Mouse (Mus musculus): ENCODE data around the gene Leng8. TPM values are rescaled to one million over a fixed set of nuclear protein-coding genes. Genes with fewer than 3 reads are reported as not detected.
A peak's percentile ranks its signal among the peaks of the same experiment; 100 is the strongest.

Gene Leng8
- polyA plus RNA-seq, 1 experiment from 2014 or later, result 44.4 TPM

DNA sequence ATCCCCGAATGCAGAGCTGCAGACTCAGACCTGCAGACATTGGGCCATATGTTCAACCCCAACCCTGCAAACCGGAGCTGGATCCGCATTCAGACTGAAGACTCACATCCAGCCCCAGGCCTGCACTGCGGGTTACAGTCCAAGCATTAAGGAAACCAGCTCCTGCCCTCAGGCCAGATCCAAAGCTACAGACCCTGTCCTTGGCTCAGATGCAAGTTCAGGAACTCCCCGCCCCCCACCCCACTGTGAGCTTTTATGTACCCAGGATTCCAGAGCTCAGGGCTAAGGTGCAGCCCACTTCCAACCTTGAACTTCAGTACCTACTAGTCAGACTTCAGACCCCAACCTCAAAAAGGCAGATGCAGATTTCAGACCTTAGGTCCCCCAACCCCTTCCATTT is 12.0 kb upstream of the Leng8 start:
- DNase-seq (ENCODE audit: low spot score, missing footprints) (peak; percentile 89), ATAC-seq (ENCODE audit: low FRiP score) (peak; percentile 13; the same call in 1 of the 2 replicates)
- Histone ChIP-seq H3K4me2 (peak overlapping the region; percentile 34), H3K9me3 (ENCODE audit: control insufficient read depth, low read length) (no peaks in the 10 kb centered on the region), H3K4me3 (ENCODE audit: low read depth, low read length) (peak overlapping the region; percentile 1; the same call in 1 of the 2 replicates), H3K4me1 (ENCODE audit: control insufficient read depth, insufficient read depth, low read length) (peaks cover 50% of the 10 kb centered on the region), H3K27me3 (ENCODE audit: control insufficient read depth, insufficient read depth, low read length) (no peaks in the 10 kb centered on the region), H3K36me3 (ENCODE audit: control insufficient read depth, insufficient read depth, low read length) (peaks cover 4% of the 10 kb centered on the region; the same call in 1 of the 2 replicates), H3K9ac (ENCODE audit: low read length) (peak overlapping the region; percentile 49), H3K27ac (ENCODE audit: low read depth, low read length) (peak overlapping the region; percentile 97)
- 7% methylated on average over 5 of the region's 5 CpGs for WGBS

DNA sequence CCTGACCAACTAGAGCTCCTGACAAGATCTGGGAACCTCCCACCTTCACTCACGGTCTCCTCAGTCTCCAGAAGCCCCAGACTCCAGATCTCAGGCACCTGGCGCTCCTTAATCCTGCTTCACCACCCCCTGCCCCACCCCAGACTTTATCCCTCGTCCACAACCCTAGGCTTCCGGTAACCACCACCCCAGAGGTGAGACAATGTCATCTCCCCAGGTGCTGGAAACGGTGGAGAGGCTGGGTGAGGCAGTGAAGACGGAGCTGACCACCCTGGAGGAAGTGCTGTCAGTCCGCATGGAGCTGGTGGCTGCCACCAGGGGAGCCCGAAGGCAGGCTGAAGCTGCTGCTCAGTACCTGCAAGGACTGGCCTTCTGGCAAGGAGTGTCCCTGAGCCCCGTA is 11.5 kb upstream of the Leng8 start:
- ATAC-seq (ENCODE audit: low FRiP score) (no peak), DNase-seq (ENCODE audit: low spot score, missing footprints) (peak; percentile 53)
- peaks cover 46% of the 10 kb centered on the region for H3K4me1 ChIP-seq (ENCODE audit: control insufficient read depth, insufficient read depth, low read length)
- H3K4me3 ChIP-seq (ENCODE audit: low read depth, low read length), result no peak overlapping the region
- peak overlapping the region; percentile 97 for H3K27ac ChIP-seq (ENCODE audit: low read depth, low read length)
- H3K4me2 ChIP-seq, result peak overlapping the region; percentile 34
- WGBS, result 22% methylated on average over 9 of the region's 9 CpGs
- H3K27me3 ChIP-seq (ENCODE audit: control insufficient read depth, insufficient read depth, low read length), result no peaks in the 10 kb centered on the region
- H3K9me3 ChIP-seq (ENCODE audit: control insufficient read depth, low read length), result no peaks in the 10 kb centered on the region
- H3K36me3 ChIP-seq (ENCODE audit: control insufficient read depth, insufficient read depth, low read length), result peaks cover 4% of the 10 kb centered on the region; the same call in 1 of the 2 replicates
- H3K9ac ChIP-seq (ENCODE audit: low read length), result peak overlapping the region; percentile 49

GRCm38 (mm10) chr7:4126992-4127785 is 9.7 kb upstream of the Leng8 start:
- H3K4me1 ChIP-seq (ENCODE audit: control insufficient read depth, insufficient read depth, low read length), result peaks cover 34% of the 10 kb centered on the region
- DNase-seq (ENCODE audit: low spot score, missing footprints) (peak; percentile 61), ATAC-seq (ENCODE audit: low FRiP score) (no peak)
- no peak overlapping the region for H3K9ac ChIP-seq (ENCODE audit: low read length)
- WGBS, result 89% methylated on average over 11 of the region's 11 CpGs
- peaks cover 5% of the 10 kb centered on the region; the same call in 1 of the 2 replicates for H3K36me3 ChIP-seq (ENCODE audit: control insufficient read depth, insufficient read depth, low read length)
- no peak overlapping the region for H3K4me2 ChIP-seq
- no peak overlapping the region for H3K27ac ChIP-seq (ENCODE audit: low read depth, low read length)
- H3K27me3 ChIP-seq (ENCODE audit: control insufficient read depth, insufficient read depth, low read length), result no peaks in the 10 kb centered on the region
- no peaks in the 10 kb centered on the region for H3K9me3 ChIP-seq (ENCODE audit: control insufficient read depth, low read length)
- H3K4me3 ChIP-seq (ENCODE audit: low read depth, low read length), result no peak overlapping the region

DNA sequence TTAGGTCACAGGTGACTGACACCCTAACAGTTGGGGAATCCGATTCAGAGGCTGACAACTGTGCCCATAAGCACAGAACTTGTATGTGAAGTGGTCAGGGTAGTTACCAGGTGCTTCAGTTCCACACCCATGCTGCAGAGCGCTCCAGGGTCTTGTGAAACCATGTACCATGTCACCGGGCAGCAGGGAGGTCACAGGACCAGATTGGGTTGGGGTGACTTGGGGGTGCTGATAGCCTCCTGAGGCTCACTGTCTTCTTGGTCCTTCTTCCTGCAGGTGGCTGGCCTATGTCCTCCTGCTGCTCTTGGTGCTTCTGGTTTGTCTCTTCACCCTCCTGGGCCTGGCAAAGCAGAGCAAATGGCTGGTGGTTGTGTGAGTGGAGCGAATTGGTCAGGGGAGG is 8.9 kb upstream of the Leng8 start:
- peaks cover 27% of the 10 kb centered on the region for H3K4me1 ChIP-seq (ENCODE audit: control insufficient read depth, insufficient read depth, low read length)

DNA sequence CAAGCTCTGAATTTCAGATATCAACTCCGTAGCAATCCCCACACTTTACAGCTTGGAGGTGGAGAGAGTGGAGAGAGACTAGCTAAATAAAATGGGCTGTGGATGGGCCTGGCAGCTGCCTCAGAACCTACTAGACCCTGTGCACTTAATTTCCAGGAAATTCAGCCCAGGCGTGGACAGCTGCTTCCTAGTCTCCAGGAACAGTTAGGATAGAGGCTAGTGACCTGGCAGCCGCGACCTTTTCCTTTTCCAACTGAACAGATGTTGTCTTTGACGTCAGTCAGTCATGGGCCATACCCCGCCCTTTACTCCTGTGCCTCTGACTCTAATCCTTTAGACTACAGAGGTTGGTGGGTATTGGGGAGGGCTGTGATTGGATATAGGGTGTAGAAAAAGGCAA is 8.0 kb upstream of the Leng8 start:
- Histone ChIP-seq H3K27ac (ENCODE audit: low read depth, low read length) (no peak overlapping the region), H3K9ac (ENCODE audit: low read length) (no peak overlapping the region), H3K4me2 (no peak overlapping the region), H3K36me3 (ENCODE audit: control insufficient read depth, insufficient read depth, low read length) (peaks cover 9% of the 10 kb centered on the region), H3K4me1 (ENCODE audit: control insufficient read depth, insufficient read depth, low read length) (peaks cover 17% of the 10 kb centered on the region), H3K27me3 (ENCODE audit: control insufficient read depth, insufficient read depth, low read length) (no peaks in the 10 kb centered on the region), H3K9me3 (ENCODE audit: control insufficient read depth, low read length) (no peaks in the 10 kb centered on the region), H3K4me3 (ENCODE audit: low read depth, low read length) (no peak overlapping the region)
- WGBS, result 64% methylated on average over 6 of the region's 6 CpGs
- ATAC-seq (ENCODE audit: low FRiP score) (no peak), DNase-seq (ENCODE audit: low spot score, missing footprints) (peak; percentile 39)

More for the DNA sequence above, 8.9 kb upstream of the Leng8 start:
- H3K27me3 ChIP-seq (ENCODE audit: control insufficient read depth, insufficient read depth, low read length), result no peaks in the 10 kb centered on the region
- ATAC-seq (ENCODE audit: low FRiP score), result no peak
- WGBS, result 87% methylated on average over 4 of the region's 4 CpGs
- peaks cover 9% of the 10 kb centered on the region for H3K36me3 ChIP-seq (ENCODE audit: control insufficient read depth, insufficient read depth, low read length)
- H3K27ac ChIP-seq (ENCODE audit: low read depth, low read length), result no peak overlapping the region
- H3K4me2 ChIP-seq, result no peak overlapping the region
- DNase-seq (ENCODE audit: low spot score, missing footprints), result peak; percentile 61
- H3K9me3 ChIP-seq (ENCODE audit: control insufficient read depth, low read length), result no peaks in the 10 kb centered on the region
- no peak overlapping the region for H3K4me3 ChIP-seq (ENCODE audit: low read depth, low read length)
- H3K9ac ChIP-seq (ENCODE audit: low read length), result no peak overlapping the region

- Histone ChIP-seq H3K36me3 (ENCODE audit: control insufficient read depth, insufficient read depth, low read length) (peaks cover 11% of the 10 kb centered on the region), H3K27me3 (ENCODE audit: control insufficient read depth, insufficient read depth, low read length) (no peaks in the 10 kb centered on the region), H3K4me3 (ENCODE audit: low read depth, low read length) (no peak overlapping the region), H3K9ac (ENCODE audit: low read length) (no peak overlapping the region; the same call in 1 of the 2 replicates), H3K4me2 (no peak overlapping the region), H3K9me3 (ENCODE audit: control insufficient read depth, low read length) (no peaks in the 10 kb centered on the region), H3K4me1 (ENCODE audit: control insufficient read depth, insufficient read depth, low read length) (no peaks in the 10 kb centered on the region), H3K27ac (ENCODE audit: low read depth, low read length) (no peak overlapping the region; the same call in 1 of the 2 replicates)
- WGBS, result 46% methylated on average over 13 of the region's 13 CpGs
- ATAC-seq (ENCODE audit: low FRiP score) (peak; percentile 83), DNase-seq (ENCODE audit: low spot score, missing footprints) (peak; percentile 98)
Measured at GRCm38 (mm10) chr7:4130686-4131452, 6.0 kb upstream of the Leng8 start.

- no peak overlapping the region for H3K4me3 ChIP-seq (ENCODE audit: low read depth, low read length)
- DNase-seq (ENCODE audit: low spot score, missing footprints) (peak; percentile 23), ATAC-seq (ENCODE audit: low FRiP score) (no peak)
- H3K4me2 ChIP-seq, result no peak overlapping the region
- no peaks in the 10 kb centered on the region for H3K27me3 ChIP-seq (ENCODE audit: control insufficient read depth, insufficient read depth, low read length)
- peaks cover 2% of the 10 kb centered on the region; the same call in 1 of the 2 replicates for H3K4me1 ChIP-seq (ENCODE audit: control insufficient read depth, insufficient read depth, low read length)
- WGBS, result 92% methylated on average over 8 of the region's 8 CpGs
- H3K9me3 ChIP-seq (ENCODE audit: control insufficient read depth, low read length), result no peaks in the 10 kb centered on the region
- H3K9ac ChIP-seq (ENCODE audit: low read length), result no peak overlapping the region
- no peak overlapping the region for H3K27ac ChIP-seq (ENCODE audit: low read depth, low read length)
- peaks cover 11% of the 10 kb centered on the region for H3K36me3 ChIP-seq (ENCODE audit: control insufficient read depth, insufficient read depth, low read length)
Measured at GRCm38 (mm10) chr7:4131964-4132363, 4.9 kb upstream of the Leng8 start.

DNA sequence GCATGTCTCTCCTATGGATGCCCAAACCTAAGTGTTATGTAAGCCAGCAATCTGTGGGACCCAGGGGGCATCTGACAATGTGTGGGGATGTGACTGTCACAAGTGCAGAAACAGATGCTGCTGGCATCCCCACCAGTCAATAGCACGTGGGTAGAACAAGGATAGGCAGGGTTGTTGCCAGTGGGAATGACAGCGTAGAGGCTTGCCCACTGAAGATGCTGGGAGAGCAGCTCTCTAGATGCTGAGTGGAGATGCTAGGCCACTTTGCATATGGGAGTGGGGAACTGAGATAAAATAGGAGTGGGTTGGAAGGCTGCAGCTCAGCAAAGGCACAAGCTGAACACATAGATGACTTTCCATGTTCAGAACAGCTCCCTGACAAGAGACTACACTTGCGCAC is 4.3 kb upstream of the Leng8 start:
- Histone ChIP-seq H3K4me1 (ENCODE audit: control insufficient read depth, insufficient read depth, low read length) (peaks cover 2% of the 10 kb centered on the region; the same call in 1 of the 2 replicates), H3K36me3 (ENCODE audit: control insufficient read depth, insufficient read depth, low read length) (peaks cover 11% of the 10 kb centered on the region), H3K4me3 (ENCODE audit: low read depth, low read length) (no peak overlapping the region), H3K9ac (ENCODE audit: low read length) (no peak overlapping the region; the same call in 1 of the 2 replicates), H3K4me2 (no peak overlapping the region), H3K27ac (ENCODE audit: low read depth, low read length) (no peak overlapping the region), H3K9me3 (ENCODE audit: control insufficient read depth, low read length) (no peaks in the 10 kb centered on the region), H3K27me3 (ENCODE audit: control insufficient read depth, insufficient read depth, low read length) (no peaks in the 10 kb centered on the region)
- ATAC-seq (ENCODE audit: low FRiP score) (no peak), DNase-seq (ENCODE audit: low spot score, missing footprints) (peak; percentile 23)
- WGBS, result 92% methylated on average over 3 of the region's 3 CpGs

DNA sequence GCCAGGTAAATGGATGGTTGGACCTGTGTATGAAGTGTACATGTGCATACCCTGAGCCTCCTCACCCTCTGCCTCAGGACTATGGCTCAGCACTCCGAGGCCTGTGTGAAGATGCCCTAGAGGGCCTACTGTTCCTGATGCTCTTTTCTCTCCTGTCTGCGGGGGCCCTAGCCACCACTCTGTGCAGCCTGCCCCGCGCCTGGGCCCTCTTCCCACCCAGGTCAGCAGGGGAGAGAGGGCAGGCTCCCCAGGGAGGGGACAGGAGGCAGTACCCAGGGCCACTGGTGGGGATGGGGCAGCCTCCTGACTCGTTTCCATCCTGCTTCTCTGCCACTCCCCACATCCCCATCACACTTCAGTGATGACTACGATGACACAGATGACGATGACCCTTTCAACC is 3.8 kb upstream of the Leng8 start:
- no peak for ATAC-seq (ENCODE audit: low FRiP score)

More for the DNA sequence above, 3.8 kb upstream of the Leng8 start:
- H3K4me2 ChIP-seq, result no peak overlapping the region
- peak; percentile 12 for DNase-seq (ENCODE audit: low spot score, missing footprints)
- 88% methylated on average over 6 of the region's 7 CpGs for WGBS
- peaks cover 7% of the 10 kb centered on the region for H3K36me3 ChIP-seq (ENCODE audit: control insufficient read depth, insufficient read depth, low read length)
- no peak overlapping the region for H3K9ac ChIP-seq (ENCODE audit: low read length)
- H3K4me1 ChIP-seq (ENCODE audit: control insufficient read depth, insufficient read depth, low read length), result peaks cover 6% of the 10 kb centered on the region
- no peaks in the 10 kb centered on the region for H3K27me3 ChIP-seq (ENCODE audit: control insufficient read depth, insufficient read depth, low read length)
- H3K27ac ChIP-seq (ENCODE audit: low read depth, low read length), result no peak overlapping the region
- H3K9me3 ChIP-seq (ENCODE audit: control insufficient read depth, low read length), result no peaks in the 10 kb centered on the region
- no peak overlapping the region for H3K4me3 ChIP-seq (ENCODE audit: low read depth, low read length)

Measured in midbrain, embryonic 11.5 days (tissue).